Mouse (Mus musculus) spleen, embryonic (tissue): ENCODE results near the gene Nup155.
"Not testable (repeated sequence)": the region's sequence is repeated elsewhere in the genome, so short reads cannot be mapped to it uniquely, and the experiment has no call there.

Experiments used
- CTCF ChIA-PET: fragments of 350-600 bp; sonication (Branson Sonifier 250); formaldehyde crosslinking; loops from one replicate; lab custom pipeline; 2022; lab: Charles Lee

Nup155 gene

DNA sequence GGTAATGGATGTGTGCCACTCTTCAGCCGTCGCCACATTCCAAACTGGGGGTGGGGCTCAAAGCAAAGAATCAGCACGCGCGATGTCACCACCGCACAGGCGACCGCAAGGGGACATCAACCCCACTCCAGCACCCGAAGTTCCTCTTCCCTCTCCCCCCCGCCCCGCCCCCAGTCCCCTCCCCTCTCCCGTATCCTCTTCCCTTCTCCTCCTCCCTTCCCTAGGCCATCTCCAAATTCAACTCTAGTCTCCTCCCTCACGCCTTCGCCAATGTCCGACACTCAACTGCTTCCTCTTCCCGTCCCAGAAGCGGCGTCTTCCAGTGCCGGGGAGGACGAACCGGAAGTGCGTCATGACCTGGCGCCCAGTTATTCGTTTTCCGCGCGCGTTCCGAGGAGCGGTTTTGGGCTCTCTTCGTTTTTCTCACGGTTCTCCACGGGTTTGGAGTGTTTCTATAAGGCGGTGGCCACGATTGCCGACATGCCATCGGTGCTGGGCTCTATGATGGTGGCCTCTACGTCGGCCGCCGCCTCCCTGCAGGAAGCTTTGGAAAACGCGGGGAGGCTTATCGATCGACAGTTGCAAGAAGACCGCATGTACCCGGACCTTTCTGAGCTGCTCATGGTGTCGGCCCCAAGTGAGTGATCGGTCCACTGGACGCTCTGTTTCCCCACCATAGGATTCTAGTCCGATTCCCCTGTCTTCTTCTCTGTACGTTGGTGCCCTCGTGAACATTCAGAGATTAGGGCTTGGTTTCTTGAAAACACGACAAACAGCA, at the start of gene Nup155:
Nup155 (plus strand) TSS at position 308 of the 778 bp plus-strand sequence.
- CTCF ChIA-PET, result no interaction called here

DNA sequence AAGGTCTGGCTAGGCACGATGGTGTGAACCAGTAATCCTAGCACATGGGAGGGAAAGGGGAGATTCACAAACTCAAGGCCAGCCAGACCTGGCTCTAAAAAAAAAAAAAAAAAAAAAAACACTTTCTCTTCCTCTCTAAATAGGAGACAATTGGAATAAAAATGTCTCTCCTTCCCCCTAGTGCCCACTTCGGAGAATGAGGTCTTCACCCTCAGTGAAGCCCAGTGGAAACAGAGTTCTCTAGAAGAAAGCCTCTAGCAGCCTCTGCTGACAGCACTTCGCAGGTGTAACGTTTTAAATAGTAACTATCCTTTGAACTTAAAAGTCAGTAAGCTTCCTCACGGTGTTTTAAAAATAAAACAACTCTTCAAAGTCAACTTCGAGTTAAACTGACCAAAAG, 43.9 kb upstream of the Nup155 start:
- CTCF ChIA-PET, result no interaction called here

DNA sequence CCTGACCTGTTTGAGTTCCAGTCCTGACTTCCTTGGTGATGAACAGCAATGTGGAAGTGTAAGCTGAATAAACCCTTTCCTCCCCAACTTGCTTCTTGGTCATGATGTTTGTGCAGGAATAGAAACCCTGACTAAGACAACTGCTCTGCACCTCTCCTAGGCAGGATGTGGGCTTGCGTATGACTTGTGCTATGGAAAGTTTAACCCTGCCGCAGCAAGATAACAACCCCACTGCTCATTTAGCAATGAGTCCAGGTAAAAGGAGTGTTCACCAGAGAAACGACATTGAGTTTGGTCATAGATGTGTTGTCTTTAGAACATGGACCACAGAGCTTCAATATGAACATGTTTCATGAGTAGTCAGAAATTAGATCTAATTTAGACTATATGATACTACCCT, 35.9 kb upstream of the Nup155 start:
- CTCF ChIA-PET, result not testable (repeated sequence)

DNA sequence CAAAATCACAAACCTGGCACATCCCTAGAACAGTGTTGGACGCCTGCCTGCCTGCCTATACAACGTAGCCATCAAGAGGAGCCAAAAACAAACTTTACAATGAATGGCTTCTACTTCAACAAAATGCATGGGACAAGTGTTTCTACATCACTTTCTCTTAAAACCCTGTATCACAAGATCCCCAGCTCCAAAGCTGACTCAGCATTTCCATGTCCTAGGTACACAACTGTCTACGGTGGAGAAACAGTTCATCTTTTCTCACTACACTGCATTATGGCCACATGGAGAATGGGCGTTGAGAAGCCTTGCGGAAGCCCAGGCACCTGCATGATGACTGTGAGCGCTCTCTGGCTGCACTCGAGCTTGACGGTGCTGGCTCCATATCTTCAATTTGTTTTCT, 26.9 kb upstream of the Nup155 start:
- CTCF ChIA-PET, result no interaction called here

DNA sequence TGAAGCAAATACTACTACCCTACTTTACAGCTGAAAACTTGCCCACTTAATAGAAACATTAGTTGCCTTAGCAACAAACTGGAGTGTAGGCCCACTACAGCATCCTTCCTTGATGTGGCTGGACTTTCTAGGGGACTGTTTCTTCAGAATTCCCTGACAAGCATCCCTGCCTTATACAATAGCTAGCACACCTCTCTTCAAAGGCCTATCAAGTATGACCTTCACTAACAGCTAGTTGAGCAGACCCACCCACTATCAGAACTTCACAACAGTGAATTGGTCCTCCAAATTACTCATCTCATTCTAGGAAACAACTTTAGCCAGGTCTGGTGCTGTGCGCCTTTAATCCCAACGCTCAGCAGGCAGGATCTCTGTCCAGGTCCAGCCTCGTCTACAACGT, 21.8 kb upstream of the Nup155 start:
- CTCF ChIA-PET, result no interaction called here

DNA sequence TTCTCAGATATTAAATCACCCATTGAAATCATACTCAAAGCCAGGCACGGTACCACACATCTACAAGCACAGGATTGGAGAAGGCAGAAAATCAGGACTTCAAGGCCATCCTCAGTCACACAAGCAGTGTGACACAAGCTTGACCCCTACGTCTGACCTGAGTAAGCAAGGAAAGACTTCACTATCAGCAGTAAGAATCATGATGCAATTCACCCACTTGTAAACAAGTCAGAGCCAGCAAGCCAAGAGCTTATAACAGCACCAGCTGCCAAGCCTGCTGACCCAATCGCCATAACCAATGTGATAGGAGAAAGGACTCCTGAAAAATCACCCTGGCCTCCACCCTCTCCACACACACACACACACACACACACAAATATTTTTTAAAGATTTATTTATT, 20.4 kb upstream of the Nup155 start:
- CTCF ChIA-PET, result no interaction called here

DNA sequence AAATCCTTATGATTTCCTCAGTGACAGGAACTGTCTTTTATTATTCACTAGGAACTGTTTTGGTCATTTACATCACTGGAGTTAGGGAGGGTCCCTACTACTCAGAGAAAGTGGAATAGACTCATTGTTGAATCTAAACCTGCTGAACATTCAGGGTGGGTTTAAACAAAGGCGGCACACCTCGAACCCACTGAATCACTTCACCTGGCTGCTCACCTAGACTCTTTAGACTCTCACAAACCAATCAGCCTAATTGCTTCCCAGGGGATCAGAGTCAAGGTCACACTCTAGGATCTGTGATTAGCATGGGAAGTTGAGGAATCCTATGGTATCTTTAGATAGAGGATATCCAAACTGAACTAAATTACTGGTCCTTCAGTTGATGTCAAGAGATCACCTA, 18.4 kb upstream of the Nup155 start:
- CTCF ChIA-PET, result no interaction called here

DNA sequence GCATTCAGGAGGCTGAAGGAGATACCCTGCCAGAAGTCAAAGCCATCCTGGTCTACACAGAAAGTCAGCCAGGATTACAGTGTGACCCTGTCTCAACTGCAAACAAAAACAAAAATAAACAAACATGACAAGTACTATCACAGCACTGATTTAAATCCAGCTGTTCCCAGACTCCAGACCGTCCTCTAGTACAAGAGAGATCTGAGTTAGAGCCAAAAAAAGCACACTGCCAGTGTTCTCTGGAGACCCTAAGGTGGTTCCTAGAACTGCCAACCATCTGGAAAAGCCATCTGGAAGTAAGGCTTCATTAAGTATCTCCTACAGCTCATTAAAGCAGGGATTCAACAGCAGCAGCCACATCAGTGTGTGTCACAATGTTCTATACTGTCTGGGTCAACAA, 16.4 kb upstream of the Nup155 start:
- CTCF ChIA-PET, result not testable (repeated sequence)

DNA sequence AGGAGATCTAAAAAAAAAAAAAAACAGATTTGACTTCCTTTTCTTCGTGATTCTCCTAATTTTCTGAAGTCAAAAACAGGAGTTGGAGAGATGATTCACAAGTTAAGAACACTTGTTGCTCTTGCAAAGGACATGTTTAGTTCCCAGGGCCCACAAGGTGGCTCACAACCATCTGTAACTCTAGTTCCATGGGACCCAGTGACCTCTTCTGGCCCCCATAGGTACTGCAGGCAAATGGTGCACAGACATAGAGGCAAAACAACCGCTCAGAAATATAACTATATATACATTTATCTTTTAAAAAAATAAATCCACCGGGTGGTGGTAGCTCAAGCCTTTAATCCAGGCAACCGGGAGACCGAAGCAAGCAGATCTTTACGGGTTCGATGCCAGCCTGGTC, 11.2 kb upstream of the Nup155 start:
- CTCF ChIA-PET, result no interaction called here

DNA sequence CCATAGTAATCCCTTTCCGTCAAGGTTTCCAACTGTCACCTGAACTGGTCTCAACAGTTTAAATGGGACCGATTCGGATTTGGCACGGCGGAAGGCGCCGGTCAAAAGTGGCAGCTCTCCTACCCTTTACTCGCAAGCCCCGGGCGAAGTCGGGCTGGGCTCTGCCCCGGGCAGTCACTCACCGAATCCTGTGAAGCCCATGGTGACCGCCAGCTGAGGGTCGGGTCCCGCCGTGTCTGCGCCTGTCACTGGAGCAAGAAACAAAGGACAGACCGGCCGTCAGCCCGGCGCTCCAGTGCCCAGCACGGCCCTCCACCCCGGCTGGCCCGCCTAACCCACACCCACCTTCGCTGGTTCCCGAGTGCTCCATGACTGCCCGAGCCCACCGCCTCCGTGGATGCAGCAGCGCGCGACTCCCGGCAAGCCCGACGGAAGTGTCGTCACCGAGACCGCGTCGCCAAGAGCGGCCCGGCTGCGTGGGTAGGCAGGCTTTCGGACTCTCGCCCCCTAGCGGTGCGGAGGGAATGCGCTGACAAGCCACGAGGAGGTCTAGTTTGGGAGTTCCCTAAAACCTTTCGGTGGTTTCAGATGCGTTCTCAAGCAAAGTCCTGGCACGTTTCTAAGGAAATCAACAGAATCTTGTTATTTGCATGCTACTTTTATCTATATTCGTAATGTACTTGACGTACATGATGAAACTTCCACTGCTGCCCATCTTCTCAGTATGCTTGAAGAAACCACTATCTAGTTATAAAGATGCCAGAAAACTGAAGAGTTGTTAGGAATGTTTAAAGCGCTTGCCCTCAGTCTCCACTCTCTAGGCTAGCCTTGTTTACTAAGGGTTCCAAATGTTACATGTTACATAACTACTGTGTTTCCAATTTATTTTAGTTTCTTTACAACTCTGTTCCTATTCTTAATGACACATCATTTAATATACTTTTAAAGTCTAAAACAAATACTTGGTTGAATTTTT, 10.0 kb upstream of the Nup155 start, which contains the start of gene Wdr70:
Wdr70 (minus strand) TSS at position 436 of the 976 bp plus-strand sequence.
- CTCF ChIA-PET, result no interaction called here

DNA sequence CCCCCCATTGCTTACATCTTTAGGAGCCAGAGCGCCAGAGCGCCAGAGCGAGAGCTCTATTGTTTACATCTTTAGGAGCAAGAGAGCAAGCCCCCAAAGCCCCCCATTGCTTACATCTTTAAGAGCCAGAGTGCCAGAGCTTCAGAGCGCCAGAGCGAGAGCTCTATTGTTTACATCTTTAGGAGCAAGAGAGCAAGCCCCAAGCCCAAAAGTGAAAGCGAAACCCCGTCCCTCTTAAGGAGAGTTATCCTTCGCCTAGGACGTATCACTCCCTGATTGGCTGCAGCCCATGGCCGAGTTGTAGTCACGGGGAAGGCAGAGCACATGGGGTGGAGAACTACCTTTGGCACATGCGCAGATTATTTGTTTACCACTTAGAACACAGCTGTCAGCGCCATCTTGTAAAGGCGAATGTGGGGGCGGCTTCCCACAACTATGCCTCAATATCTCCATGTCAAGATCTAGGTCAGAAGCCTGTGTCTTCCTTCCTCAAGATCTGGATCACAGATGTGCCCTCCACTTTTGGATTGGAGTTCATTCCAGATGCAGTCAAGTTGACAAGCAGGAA, 7.0 kb upstream of the Nup155 start:
- CTCF ChIA-PET, result not testable (repeated sequence)

DNA sequence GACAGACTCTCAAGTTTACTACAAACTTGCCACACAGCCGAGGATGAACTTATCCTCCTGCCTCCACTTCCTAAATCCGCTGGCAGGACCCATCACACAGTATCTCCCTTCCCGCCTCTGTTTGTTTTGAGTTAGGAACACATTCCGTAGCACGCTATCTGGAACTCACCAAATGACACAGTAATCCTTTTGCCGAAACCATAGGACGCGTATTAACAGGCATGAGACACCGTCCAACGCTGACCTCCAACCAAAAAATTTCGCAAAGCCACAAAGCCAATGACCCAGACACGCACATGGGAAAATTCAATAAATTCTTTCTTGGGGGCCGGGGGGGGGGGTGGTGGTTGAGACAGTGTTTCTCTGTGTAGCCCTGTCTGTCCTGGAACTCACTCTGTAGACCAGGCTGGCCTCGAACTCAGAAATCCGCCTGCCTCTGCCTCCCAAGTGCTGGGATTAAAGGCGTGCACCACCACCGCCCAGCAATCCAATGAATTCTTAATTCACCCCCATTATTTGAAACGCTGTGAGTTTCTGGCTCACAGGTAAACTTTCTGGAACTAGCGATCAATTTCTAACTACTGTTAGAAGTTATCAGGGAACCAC, 610 bp upstream of the Nup155 start:
- CTCF ChIA-PET, result no interaction called here

DNA sequence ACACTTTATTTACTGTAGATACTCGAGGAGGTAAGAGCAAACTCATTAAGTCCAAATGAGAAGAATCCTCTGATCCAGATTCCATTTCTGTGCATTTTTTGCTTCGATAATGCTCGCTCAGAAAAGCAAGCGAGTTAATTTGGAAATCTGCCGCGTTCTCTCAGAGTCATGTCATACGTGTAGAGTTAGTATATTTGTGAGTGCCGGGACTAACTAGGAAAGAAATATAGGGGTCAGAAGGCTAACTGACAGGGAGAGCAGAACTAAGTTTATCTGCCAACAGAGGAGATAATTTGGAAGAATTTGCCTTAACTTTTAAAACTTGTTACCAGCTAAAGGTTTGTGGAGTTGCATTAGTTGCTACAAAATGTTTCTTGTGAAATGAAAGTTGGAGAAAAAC, 709 bp downstream of the Nup155 start:
- CTCF ChIA-PET, result no interaction called here

DNA sequence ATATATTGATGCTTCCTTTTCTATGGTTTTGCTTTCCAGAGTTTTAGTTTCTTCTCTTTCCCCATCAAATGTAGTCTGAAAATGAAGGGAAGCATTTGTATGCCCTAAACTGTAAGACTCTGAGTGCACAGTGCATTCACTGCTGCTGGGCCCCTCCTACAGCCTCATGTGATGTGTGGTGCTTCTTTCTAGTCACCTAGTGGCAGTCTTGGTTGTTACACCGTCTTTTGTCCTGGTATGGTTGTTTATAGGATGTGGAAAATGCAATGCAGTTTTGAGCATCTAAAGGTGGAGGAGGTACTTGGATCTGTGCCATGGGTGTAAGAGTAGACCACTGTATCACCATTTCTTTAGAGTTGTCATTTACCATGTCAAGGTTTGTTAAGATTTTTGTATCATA, 20.2 kb downstream of the Nup155 start:
- CTCF ChIA-PET, result no interaction called here

DNA sequence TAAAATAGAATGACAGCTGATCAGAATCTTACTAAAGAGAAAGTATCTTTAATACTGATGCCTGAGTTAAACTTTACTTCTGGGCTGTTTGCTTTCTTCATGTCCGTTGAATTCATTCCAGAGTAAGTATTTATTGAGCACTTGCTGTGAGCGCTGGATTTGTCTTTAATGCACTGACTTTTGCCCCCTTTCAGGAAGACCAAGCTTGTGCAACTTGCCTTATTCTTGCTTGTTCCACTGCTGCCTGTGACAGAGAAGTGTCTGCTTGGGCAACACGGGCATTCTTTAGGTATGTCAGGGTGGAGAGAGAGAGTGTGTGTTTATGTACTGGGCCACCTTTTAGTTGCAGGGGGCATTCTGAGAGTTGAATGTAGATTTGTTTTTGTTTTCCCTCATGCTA, 22.2 kb downstream of the Nup155 start:
- CTCF ChIA-PET, result no interaction called here

DNA sequence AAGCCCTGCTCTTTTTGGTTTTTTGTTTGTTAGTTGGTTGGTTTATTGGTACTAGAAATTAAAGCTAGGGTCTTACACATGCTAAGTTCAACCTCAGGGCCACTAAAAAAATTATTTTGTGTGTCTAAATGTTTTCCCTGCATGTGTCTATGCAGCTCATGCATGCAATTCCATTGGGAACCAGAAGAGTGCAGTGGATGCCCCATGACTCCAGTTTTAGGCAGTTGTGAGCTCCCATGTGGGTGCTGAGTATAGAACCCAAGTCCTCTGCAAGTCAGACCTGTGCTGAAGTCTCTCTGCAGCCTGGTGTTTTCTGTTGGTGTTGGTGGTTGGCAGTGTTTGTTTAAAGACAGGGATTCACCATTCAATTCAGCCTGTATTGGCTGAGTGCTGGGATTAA, 22.7 kb downstream of the Nup155 start:
- CTCF ChIA-PET, result no interaction called here

DNA sequence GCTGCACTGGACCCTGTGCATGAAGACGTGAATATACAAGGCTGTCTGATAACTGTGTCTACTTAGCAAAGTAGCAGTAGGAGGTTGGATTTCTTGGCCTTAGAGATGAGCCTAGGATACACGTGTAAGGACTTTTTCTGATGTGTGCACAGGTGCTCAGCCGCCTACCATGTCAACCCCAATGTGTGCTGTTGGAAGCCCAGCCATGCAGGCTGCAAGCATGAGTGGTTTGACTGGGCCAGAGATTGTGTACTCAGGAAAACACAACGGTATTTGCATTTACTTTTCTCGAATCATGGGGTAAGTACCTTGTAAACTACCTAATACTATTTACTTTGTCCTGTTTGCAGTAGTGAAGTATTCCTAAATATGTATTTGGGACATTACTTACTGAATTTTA, 26.5 kb downstream of the Nup155 start:
- CTCF ChIA-PET, result no interaction called here

DNA sequence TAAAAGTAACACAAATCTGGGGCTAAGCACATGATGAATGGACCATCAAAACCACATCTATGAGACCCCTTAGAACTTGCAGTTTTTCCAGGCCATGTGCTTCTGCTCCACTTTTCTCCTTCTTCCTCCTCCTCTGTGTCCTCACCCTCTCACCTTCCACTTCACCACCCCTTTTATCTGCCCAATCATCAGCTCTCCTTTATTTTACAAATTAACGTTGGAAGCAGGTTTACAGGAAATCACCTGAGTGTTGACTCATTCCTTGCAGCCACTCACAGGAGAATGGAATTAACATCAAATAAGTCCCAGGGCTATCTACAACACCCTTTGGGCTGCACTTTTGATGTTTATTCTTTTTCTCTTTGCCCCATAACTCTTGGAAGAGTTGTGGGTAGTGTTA, 52.8 kb downstream of the Nup155 start:
- CTCF ChIA-PET, result no interaction called here

DNA sequence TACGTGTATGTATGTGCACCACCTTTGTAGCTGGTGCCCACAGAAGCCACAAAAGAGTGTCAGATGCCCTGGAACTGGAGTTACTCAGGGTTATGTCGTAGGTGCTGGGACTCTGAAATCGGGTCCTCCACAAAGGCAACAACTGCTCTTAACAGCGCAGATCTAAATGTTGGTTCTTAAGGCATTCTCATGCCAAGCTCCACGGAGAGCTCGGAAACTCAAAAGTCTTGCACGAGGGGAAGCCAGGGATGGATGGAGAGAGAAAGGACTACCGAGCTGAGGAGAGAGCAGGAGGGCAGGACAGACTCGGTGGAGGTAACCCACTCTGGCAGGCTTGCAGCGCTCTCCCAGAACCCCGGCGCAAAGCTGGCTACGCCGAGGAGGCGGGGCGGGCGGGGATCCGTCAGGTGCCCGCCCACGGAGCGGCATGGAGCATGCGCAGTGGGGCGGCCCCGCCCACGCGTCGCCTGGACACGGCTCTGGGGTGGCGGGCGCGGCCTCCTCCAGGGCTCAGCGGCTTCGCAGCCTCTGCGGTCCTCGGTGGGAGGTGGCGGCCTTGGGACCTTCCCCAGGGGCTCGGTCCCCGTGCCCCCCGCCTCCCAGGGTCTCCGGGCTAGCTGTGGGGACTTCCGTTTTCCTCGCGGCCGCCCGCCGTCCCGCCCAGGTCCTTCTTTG, 59.7 kb downstream of the Nup155 start, which contains the start of gene Cplane1:
Cplane1 (plus strand) TSS at position 516 of the 675 bp plus-strand sequence.
- CTCF ChIA-PET, result no interaction called here

DNA sequence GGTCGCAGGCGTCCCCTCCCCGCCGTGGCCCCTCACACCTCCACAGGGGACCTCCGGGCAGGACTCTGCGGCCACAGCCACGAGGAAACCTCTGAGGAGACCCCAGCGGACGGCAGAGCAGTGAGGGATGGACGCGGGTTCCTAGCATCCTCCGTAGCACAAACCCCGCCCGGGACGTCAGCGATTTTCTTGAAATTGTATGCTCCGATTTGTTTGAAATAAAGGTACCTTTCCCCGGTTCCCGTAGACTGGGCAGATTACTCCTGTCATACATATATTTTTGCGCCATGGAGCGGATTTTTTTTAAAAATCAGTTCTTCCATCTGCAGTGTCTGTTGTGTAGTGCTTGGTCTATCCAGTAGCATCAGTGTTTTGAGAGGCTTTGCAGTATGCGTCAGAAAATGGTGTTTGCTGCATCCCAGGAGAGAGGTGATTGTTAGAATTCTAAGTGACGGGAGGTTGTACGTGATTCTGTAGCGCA, 60.2 kb downstream of the Nup155 start:
- CTCF ChIA-PET, result no interaction called here

DNA sequence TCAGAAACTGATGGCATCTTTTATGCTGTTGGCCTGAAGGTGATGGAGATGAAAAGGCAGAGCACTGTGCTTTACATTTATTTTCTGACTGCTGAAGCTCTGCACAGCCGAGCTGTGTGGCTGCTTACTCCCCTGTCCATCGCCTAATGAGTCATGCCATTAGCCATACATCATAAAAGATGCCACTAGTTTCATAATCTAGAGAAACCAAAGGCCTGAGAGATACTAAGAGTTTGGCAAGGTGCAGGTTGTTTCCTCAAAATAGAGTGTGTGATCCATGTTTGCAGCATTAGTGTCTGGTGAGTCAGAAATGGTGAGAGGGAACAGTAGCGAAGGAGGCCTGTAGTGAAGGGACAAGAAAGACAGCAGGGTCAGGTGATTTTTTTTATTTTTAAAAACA, 80.5 kb downstream of the Nup155 start:
- CTCF ChIA-PET, result no interaction called here
